Mouse (Mus musculus) 3T3-L1 (cell line): ENCODE results near the gene Pomc.
A peak's percentile ranks its signal among the peaks of the same experiment; 100 is the strongest.
"Not testable (repeated sequence)": the region's sequence is repeated elsewhere in the genome, so short reads cannot be mapped to it uniquely, and the experiment has no call there.

Experiments used
- DNase-seq: peaks from one replicate; pipeline ENCODE4 v3.0.0-alpha.2; 2015; ENCODE audit warnings: low read depth, low spot score

The Pomc gene

GRCm38 (mm10) chr12:3954651-3955050, at the start of gene Pomc:
Gene Pomc, plus strand, starts transcription at chr12:3954951.
- DNase-seq = no peak

DNA sequence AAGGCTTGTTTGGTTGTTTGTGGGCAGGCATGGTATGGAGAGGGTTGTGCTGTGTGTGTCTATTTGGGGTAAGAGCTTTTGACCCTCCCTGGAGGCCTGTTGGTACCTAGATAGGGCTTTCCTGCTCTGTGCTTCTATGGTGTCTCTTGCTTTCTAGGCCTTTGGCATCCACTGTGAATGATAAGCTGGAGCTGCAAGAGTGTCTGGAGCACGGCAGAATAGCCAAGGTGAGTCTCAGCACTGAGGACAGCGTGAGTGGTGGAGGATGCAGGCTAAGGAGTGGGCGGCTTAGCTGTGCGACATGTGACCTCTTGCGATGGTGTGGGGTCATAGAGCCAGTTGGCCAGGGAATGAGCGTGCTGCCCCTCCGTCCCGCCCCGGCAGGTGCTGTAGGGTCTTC, 49.3 kb upstream of the Pomc start:
- DNase-seq = no peak

DNA sequence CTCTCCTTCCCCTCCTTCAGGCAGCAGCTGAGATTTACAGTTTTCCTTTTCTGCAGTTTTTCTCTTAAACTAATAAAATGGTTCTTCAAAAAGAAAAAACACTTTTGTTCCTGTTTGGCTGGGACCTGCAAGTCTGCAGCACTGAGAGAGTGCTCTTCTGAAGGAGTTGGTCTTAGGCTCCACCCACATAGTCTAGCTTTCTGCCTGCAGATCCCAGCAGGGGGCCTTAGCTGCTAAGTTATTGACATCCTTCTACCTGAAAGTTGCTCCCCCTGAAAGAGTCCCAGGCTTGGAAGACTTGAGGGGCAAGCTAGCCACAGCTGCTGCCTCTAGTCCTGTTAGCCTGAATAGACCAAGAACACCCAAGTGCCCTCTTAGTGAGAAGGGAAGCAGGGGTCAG, 48.4 kb upstream of the Pomc start:
- DNase-seq = no peak

DNA sequence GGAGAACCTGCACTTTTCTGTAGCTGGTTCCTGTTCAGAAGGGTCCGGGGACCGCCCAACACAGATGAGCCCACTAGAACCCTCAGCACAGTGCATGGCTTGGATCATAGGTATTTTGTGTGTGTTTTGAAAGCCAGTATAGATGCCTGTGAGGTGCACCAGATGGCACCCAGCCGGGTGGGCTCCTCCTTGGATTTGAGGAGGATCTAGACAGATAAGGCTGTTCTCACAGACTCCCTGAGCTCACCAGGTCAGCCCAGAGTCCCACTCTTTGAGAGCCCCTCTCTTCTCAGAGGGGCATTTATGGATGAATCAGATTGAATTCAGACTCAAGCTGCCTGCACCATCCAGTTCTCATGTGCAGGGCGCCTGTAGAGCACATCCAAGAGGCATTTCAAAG, 47.7 kb upstream of the Pomc start:
- no peak for DNase-seq

GRCm38 (mm10) chr12:3907418-3907817, 47.3 kb upstream of the Pomc start:
- no peak for DNase-seq

DNA sequence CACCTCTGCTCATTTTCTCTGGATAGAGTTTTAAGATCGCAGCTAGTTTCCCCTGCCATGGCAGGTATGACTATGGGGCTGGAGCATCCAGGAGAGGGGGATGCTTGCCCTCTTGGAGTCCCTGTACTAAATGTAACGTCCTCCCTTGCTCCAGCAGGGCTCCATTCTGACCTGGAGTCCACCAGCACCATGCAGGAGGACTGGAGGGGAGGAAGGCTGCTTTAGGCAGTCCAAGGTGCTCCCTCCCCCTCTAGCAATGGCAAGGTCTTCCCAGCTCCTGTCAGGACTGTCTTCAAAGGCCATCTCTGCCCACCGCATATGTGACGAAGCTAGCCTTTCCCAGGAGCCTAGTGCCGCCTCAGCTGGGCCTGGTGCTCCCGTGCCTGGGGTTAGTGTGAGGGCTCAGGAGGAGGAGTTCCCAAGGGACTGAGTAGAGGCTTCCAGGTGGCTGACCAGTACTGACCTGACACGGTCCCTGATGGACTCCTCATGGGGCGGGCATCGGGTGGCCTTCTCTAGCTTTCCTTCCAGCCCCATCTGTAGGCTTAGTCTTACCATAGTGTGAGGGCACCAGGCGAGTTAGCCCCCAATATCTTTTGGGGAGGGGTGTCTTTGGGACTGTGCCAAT, 44.2 kb upstream of the Pomc start:
- DNase-seq = no peak

GRCm38 (mm10) chr12:3911831-3912348, 42.9 kb upstream of the Pomc start:
- no peak for DNase-seq

DNA sequence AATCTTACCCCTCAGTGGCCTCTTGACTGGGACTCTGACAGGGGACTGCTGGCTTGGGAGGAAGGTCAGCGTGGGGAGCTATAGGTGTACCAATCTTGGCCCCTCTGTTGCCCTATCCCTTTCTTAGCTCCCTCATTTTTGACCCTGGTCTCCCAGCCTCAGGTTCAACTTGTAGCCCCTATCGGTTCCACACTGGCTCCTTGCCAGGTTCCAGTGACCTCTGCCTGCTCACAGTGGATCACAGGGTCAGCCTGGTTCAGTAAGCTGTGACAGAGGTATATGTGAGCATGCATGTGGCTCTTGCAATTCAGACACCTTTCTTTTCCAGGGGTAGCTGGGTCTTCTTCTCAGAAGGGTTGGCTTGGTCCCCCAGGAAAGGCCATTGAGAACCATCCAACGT, 38.9 kb upstream of the Pomc start:
- no peak for DNase-seq

DNA sequence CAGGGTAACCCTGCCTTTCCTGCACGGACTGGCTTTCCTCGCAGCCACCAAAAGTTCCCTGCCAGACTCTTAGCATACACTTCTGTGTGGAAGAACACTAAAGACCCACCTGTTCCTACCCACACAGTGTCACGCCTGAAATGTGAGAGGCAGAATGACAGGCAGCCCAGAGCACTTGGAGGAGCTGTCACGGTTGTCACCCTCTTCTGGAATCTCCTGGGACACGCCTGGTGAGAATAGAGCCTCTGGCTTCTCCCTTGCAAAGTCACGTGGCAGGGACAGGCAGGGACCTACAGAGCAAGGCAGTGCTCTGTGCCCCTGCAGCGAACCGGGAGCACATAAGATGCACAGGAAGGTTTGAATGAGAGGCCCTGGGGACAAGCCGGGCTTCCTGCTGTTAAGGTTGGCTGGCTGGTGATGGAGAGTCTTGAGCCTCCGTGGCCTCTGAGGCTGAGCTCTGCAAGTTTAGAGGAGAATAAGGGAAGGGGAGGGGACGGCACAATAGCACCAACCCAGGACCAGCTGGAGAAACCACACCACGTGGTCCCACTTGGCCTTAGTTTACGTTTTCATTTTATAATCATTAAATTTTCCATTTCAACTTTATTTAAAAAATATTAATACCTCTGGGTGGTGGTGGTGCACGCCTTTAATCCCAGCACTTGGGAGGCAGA, 36.9 kb upstream of the Pomc start:
- DNase-seq = no peak

DNA sequence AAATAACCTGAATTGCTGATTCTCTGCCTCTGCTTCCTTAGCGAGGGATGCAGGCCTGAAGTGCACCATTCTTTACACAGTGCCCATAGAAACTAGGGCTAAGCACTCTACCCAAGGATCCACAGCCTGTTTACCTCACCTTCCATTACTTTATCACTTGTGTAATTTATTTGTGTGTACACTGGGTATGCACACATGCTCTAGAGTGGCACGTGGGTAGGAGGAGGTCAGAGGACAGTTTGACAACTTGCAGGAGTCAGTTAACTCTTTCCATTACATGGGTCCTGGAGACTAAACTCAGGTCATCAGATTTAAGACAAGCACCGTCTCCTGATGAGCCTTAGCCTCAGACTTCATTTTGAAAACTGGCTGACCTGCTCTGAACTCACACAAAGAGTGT, 36.2 kb upstream of the Pomc start:
- DNase-seq = no peak

- DNase-seq = no peak
Measured at GRCm38 (mm10) chr12:3919423-3919822, 35.3 kb upstream of the Pomc start.

DNA sequence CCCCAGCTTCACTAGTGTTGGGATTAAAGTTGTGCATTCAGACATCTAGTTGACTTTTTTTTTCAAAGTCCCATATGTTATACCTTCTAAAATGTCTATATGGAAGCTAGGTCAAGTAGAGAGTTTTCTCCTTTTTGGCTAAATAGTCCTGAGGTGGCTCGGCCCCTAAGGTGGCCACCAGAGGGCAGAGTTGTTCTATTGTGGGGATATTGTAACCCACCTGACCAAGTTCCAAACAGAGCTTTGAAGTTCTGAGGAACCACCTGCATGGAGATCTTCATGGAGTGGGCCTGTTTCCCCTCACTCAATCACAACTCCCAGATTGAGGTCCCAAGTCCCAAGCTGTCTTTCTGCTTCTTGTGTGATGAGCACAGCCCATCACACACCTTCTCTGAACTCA, 28.6 kb upstream of the Pomc start:
- peak; percentile 68 for DNase-seq

DNA sequence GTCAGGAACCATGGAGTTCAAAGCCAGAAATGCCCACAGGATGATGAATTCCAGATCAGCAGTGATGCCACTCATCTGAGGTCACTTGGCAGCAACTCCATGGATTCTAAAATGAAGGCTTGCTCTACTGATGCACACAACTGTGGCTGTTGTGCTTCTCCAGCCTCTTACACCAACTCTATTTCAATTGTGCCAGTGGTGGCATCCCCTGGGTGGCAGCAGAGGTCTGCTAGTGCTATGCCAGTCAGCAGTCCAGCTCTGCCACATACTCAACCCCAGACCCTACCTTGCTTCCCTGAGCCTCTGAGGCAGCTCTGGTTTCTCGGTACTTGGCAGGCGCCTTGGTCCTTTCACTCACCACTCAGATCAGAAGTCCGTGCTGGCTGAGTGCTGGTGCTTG, 25.9 kb upstream of the Pomc start:
- DNase-seq = peak; percentile 52

GRCm38 (mm10) chr12:3930090-3930865, 24.5 kb upstream of the Pomc start:
- DNase-seq = not testable (repeated sequence)

DNA sequence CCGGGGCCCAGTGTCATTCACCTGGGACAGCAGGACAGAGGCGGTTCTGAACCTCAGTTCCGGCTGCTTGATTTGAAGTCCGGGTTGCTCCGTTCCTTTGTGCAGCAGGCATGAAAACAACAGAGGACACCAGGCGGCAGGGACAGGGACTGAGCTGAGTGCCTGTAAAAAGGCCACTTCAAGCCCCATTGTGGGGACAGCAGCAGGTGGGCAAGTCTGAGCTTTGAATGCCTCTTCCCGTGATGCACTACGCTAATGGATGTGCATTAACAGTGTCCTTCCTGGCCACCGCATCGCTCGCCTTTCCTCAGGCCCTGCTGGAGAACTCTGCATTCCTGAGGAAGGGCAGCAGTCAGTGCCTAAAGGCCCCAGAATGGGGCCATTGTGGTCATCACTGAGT, 12.7 kb upstream of the Pomc start:
- no peak for DNase-seq

- DNase-seq = no peak
Measured at GRCm38 (mm10) chr12:3944454-3945073, 10.2 kb upstream of the Pomc start.

GRCm38 (mm10) chr12:3947503-3947902, 7.2 kb upstream of the Pomc start:
- no peak for DNase-seq

GRCm38 (mm10) chr12:3955371-3955770, 620 bp downstream of the Pomc start:
- DNase-seq = peak; percentile 39

DNA sequence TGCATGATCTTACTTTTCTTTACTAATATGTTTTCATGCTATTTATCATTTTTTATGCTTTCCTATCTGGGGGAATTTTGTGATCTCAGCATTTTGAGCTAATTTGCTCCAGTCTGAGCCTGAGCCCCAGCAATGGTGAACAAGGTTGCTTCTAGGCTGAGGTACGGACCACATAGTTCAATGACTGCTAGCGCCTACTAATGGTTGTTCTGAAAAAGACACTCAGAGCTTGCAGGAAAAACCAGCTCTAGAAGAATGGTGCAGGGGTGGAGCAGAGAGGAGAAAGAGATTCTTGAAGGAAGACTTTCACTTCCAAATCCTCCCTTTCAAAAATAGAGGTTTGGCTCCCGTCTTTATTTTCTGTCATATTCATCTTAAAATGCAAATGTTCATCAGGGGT, 1.6 kb downstream of the Pomc start:
- DNase-seq = peak; percentile 9

GRCm38 (mm10) chr12:3959791-3960543, 5.2 kb downstream of the Pomc start:
- no peak for DNase-seq

DNA sequence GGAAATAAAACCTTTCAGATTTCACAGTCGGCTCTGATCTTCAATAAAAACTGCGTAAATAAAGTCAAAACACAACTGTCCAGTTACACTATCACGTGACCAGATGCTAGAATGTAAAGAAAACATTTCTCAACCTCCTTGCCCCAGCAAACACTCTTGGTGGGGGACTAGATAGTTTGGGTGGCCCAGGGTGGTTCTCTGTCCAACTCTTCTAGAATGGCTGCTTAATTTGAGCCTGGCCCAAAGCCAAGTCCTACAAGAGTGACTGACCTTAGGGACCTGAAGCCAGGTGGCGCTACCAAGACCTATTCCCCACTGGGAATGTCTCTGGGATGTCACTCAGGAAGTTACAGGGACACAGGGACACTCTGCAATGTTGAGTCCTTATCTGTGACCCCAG, 5.8 kb downstream of the Pomc start:
- DNase-seq = no peak
